Mouse (Mus musculus) B cell, adult 67 days (primary cell): Measurements from ENCODE around the gene Sult1e1. TPM values are rescaled to one million over a fixed set of nuclear protein-coding genes. Genes with fewer than 3 reads are reported as not detected.

Experiments used
- total RNA-seq, 2 experiments: library from RNA; stranded (reverse); gene quantifications; 4 replicates each; pipeline ENCODE4 v1.2.4; 2023

Gene Sult1e1
- total RNA-seq, result not detected

GRCm38 (mm10) chr5:87591494-87591893 lies at the start of gene Sult1e1:
TSS of gene Sult1e1 (minus strand) at chr5:87591594.

GRCm38 (mm10) chr5:87568845-87569244 lies 22.5 kb downstream of the Sult1e1 start, which contains the start of gene Sult1d1:
TSS of gene Sult1d1 (minus strand) at chr5:87569027.

GRCm38 (mm10) chr5:87538111-87538510 lies 53.3 kb downstream of the Sult1e1 start, which contains the start of gene Sult1b1:
TSS of gene Sult1b1 (minus strand) at chr5:87538195.

Other genes with a start within 250 kb of the Sult1e1 start
- not detected for gene Ugt2b38, start 167.4 kb downstream of the Sult1e1 start, total RNA-seq
- not detected for gene Ugt2a2, start 109.3 kb downstream of the Sult1e1 start, total RNA-seq
- not detected for gene Gm43638, start 104.8 kb downstream of the Sult1e1 start, total RNA-seq
- not detected for gene Ugt2a1, start 100.7 kb downstream of the Sult1e1 start, total RNA-seq
- gene Sult1b1, start 53.4 kb downstream of the Sult1e1 start, total RNA-seq, result not detected
- not detected for gene Sult1d1, start 22.6 kb downstream of the Sult1e1 start, total RNA-seq
- gene Csn1s1, start 74.6 kb upstream of the Sult1e1 start, total RNA-seq, result not detected
- gene Csn2, start 108.0 kb upstream of the Sult1e1 start, total RNA-seq, result not detected
- not detected for gene Csn1s2a, start 183.0 kb upstream of the Sult1e1 start, total RNA-seq
- gene Csn1s2b, start 216.5 kb upstream of the Sult1e1 start, total RNA-seq, result not detected
- gene Prr27, start 234.1 kb upstream of the Sult1e1 start, total RNA-seq, result not detected